Mouse (Mus musculus) T-helper 1 cell (primary cell): ENCODE measurements at regions not wholly inside any gene's neighbourhood (a gene's known extent, or its start where the extent isn't known, plus 50 kb on each side); places are given as distances from the start of the nearest gene placed in this dataset.

Experiments used
- in situ Hi-C: fragments of 300-600 bp; cut with MboI, MseI; formaldehyde crosslinking; loops from one replicate; pipeline ENCODE4 v1.15.1; 2025; ENCODE audit warnings: high pct_unique_total_duplicates

- in situ Hi-C loops, result no loop called here
These were observed 119.4 kb upstream of the Gdnf start for GRCm38 (mm10) chr15:7691251-7691650.

GRCm38 (mm10) chr15:7692096-7692495, 118.5 kb upstream of the Gdnf start:
- in situ Hi-C loops, result no loop called here

GRCm38 (mm10) chr15:7694037-7694436, 116.6 kb upstream of the Gdnf start:
- in situ Hi-C loops, result no loop called here

- in situ Hi-C loops, result no loop called here
These were observed 112.9 kb upstream of the Gdnf start for GRCm38 (mm10) chr15:7697724-7698123.

- in situ Hi-C loops, result no loop called here
These were observed 101.8 kb upstream of the Gdnf start for GRCm38 (mm10) chr15:7708836-7709235.

- in situ Hi-C loops, result no loop called here
These were observed 96.0 kb upstream of the Gdnf start for GRCm38 (mm10) chr15:7714641-7715040.

GRCm38 (mm10) chr15:7716188-7716587, 94.5 kb upstream of the Gdnf start:
- in situ Hi-C loops, result no loop called here

- in situ Hi-C loops, result no loop called here
These were observed 87.4 kb upstream of the Gdnf start for GRCm38 (mm10) chr15:7723202-7723721.

GRCm38 (mm10) chr15:7723770-7724169, 86.9 kb upstream of the Gdnf start:
- in situ Hi-C loops, result no loop called here

- in situ Hi-C loops, result no loop called here
These were observed 85.1 kb upstream of the Gdnf start for GRCm38 (mm10) chr15:7725505-7725904.

GRCm38 (mm10) chr15:7747586-7747985, 63.1 kb upstream of the Gdnf start:
- in situ Hi-C loops, result no loop called here

- in situ Hi-C loops, result no loop called here
These were observed 60.2 kb upstream of the Gdnf start for GRCm38 (mm10) chr15:7750441-7750840.
